Mouse (Mus musculus) kidney, embryonic 15.5 days (tissue): ENCODE data around the gene Gda. TPM values are rescaled to one million over a fixed set of nuclear protein-coding genes. Genes with fewer than 3 reads are reported as not detected.

Experiments
- ATAC-seq: fragments of 200-750 bp; cut with Nextera tagmentation; replicated peaks from 2 replicates; pipeline ENCODE4 v1.8.0; 2017; ENCODE audit warnings: moderate TSS enrichment; ENCODE audit not compliant: low FRiP score
- H3K27ac ChIP-seq: fragments of 300-500 bp; sonication (generic); 2 replicates; pipeline ENCODE4 v1.5.1; 2015; ENCODE audit warnings: mild to moderate bottlenecking, inconsistent platforms
- H3K27me3 ChIP-seq: fragments of 300-500 bp; sonication (generic); 2 replicates; pipeline ENCODE4 v1.6.1; 2015; ENCODE audit warnings: inconsistent platforms
- H3K36me3 ChIP-seq: fragments of 300-500 bp; sonication (generic); 2 replicates; pipeline ENCODE4 v1.6.1; 2015; ENCODE audit warnings: inconsistent platforms
- H3K4me1 ChIP-seq: fragments of 300-500 bp; sonication (generic); 2 replicates; pipeline ENCODE4 v1.6.1; 2015; ENCODE audit warnings: inconsistent platforms
- H3K4me2 ChIP-seq: fragments of 300-500 bp; sonication (generic); 2 replicates; pipeline ENCODE4 v1.6.1; 2015; ENCODE audit warnings: moderate library complexity, mild to moderate bottlenecking, inconsistent platforms
- H3K4me3 ChIP-seq: fragments of 300-500 bp; sonication (generic); replicated peaks from 2 replicates; pipeline ENCODE4 v1.5.1; 2015; ENCODE audit warnings: mild to moderate bottlenecking, inconsistent platforms
- H3K9ac ChIP-seq: fragments of 300-500 bp; sonication (generic); 2 replicates; pipeline ENCODE4 v1.6.1; 2015; ENCODE audit warnings: mild to moderate bottlenecking, inconsistent platforms
- H3K9me3 ChIP-seq: fragments of 300-500 bp; sonication (generic); replicated peaks from 2 replicates; pipeline ENCODE4 v1.6.1; 2016; ENCODE audit warnings: inconsistent platforms
- WGBS: fragments of 180-500 bp; shearing (Covaris S2); methylation state at CpG from one replicate; pipeline ENCODE4 v1.1.7; 2015; ENCODE audit warnings: mixed read lengths; 5-methylcytosine and 5-hydroxymethylcytosine counted together
- polyA plus RNA-seq: library from polyadenylated mRNA; unstranded; fragments of >200 nt; fragmentation: Nextera tagmentation; extraction: Ambion mirVana; gene quantifications from 2 replicates; pipeline ENCODE4 v1.2.1, GENCODE M21; 2015

Gene Gda
- polyA plus RNA-seq, 1 experiment from 2014 or later, result 0.17 TPM

DNA sequence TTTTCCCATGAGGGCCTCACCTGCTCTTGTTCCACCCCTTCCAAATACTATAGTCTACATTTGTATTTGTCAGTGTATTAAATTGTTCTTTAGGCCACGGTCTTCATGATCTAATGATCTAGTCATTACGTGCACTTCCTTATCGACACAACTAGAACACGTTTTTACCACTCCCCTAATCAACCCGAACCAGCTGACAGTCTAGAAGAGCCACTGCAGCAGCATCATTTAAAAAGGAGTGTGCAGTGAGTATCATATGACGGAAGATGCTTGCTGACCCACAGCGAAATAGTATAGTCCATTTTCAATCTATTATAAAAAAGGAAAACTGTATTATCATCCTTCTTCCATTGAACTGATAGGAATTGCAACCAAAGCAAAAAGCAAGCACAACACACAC is 82.3 kb downstream of the Gda start:
- 83% methylated on average over 7 of the region's 7 CpGs for WGBS

GRCm38 (mm10) chr19:21386842-21387241 is 86.4 kb downstream of the Gda start:
- no peak for ATAC-seq
- H3K4me2 ChIP-seq, result no peak overlapping the region
- no peaks in the 10 kb centered on the region for H3K9me3 ChIP-seq
- H3K36me3 ChIP-seq, result no peaks in the 10 kb centered on the region
- H3K4me1 ChIP-seq, result no peaks in the 10 kb centered on the region
- 46% methylated on average over 2 of the region's 2 CpGs for WGBS
- H3K4me3 ChIP-seq, result no peak overlapping the region
- no peaks in the 10 kb centered on the region for H3K27me3 ChIP-seq
- H3K27ac ChIP-seq, result no peak overlapping the region
- H3K9ac ChIP-seq, result no peak overlapping the region

More for the DNA sequence above, 82.3 kb downstream of the Gda start:
- Histone ChIP-seq H3K4me1 (no peaks in the 10 kb centered on the region), H3K9me3 (no peaks in the 10 kb centered on the region), H3K27me3 (no peaks in the 10 kb centered on the region), H3K27ac (no peak overlapping the region), H3K4me2 (no peak overlapping the region), H3K36me3 (no peaks in the 10 kb centered on the region), H3K4me3 (no peak overlapping the region), H3K9ac (no peak overlapping the region)
- no peak for ATAC-seq

DNA sequence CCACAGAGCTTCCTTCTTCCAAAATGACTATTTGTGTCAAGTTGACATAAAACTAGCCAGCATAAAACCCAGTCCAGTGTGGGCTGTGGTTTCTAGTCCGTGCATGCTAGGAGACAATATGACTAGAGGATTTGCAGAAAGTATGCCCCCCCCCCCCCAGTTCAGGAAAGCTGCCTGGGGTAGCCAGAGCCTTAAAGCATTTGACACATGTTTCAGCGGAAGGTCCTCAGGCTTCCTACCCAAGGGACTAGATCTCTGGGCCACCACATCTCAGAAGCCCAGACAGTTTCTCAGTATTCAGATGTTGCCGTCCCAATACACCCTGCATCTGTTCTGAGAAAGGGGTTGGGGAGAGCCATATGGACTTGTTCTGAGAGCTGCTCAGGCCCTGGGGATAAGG is 89.0 kb downstream of the Gda start:
- Histone ChIP-seq H3K9ac (no peak overlapping the region), H3K36me3 (no peaks in the 10 kb centered on the region), H3K27me3 (no peaks in the 10 kb centered on the region), H3K4me3 (no peak overlapping the region), H3K4me1 (no peaks in the 10 kb centered on the region), H3K4me2 (no peak overlapping the region), H3K27ac (no peak overlapping the region), H3K9me3 (no peaks in the 10 kb centered on the region)
- ATAC-seq, result no peak
- WGBS, result 73% methylated on average over 3 of the region's 3 CpGs

- ATAC-seq, result no peak
- WGBS, result 83% methylated on average over 6 of the region's 6 CpGs
- Histone ChIP-seq H3K27me3 (no peaks in the 10 kb centered on the region), H3K9ac (no peak overlapping the region), H3K9me3 (no peaks in the 10 kb centered on the region), H3K4me1 (no peaks in the 10 kb centered on the region), H3K4me3 (no peak overlapping the region), H3K4me2 (no peak overlapping the region), H3K27ac (no peak overlapping the region), H3K36me3 (no peaks in the 10 kb centered on the region)
Observed at GRCm38 (mm10) chr19:21383491-21384226, 89.6 kb downstream of the Gda start.

- Histone ChIP-seq H3K27me3 (no peaks in the 10 kb centered on the region), H3K4me3 (no peak overlapping the region), H3K27ac (no peak overlapping the region), H3K9ac (no peak overlapping the region), H3K36me3 (no peaks in the 10 kb centered on the region), H3K4me1 (no peaks in the 10 kb centered on the region), H3K4me2 (no peak overlapping the region), H3K9me3 (no peaks in the 10 kb centered on the region)
- no peak for ATAC-seq
- WGBS, result 67% methylated on average over 2 of the region's 2 CpGs
Observed at GRCm38 (mm10) chr19:21381696-21382095, 91.5 kb downstream of the Gda start.

DNA sequence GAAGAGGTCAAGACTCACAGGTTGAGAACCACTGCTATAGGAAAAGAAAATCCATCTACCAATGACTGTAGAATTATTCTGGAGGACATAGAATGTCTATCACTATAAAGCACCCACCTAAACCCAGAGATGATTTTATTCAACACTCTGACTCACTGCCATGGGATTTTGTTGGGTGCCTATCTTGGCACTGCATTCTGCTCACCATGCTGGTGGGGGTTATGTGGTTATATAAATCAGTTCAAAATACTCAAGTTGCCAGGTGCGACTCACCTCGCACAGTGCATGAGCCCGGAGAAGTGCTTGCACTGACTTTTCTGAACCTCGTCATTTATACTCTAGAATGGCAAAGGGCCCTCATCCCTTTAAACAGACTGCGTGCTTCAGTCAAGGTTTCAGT is 94.0 kb downstream of the Gda start:
- no peak overlapping the region for H3K4me3 ChIP-seq
- no peak for ATAC-seq
- H3K27ac ChIP-seq, result no peak overlapping the region
- H3K27me3 ChIP-seq, result no peaks in the 10 kb centered on the region
- H3K4me1 ChIP-seq, result no peaks in the 10 kb centered on the region
- no peak overlapping the region for H3K4me2 ChIP-seq
- H3K9ac ChIP-seq, result no peak overlapping the region
- WGBS, result 89% methylated on average over 5 of the region's 5 CpGs
- H3K9me3 ChIP-seq, result no peaks in the 10 kb centered on the region
- no peaks in the 10 kb centered on the region for H3K36me3 ChIP-seq

- Histone ChIP-seq H3K4me1 (no peaks in the 10 kb centered on the region), H3K4me3 (no peak overlapping the region), H3K9ac (no peak overlapping the region), H3K36me3 (no peaks in the 10 kb centered on the region), H3K9me3 (no peaks in the 10 kb centered on the region), H3K4me2 (no peak overlapping the region), H3K27me3 (no peaks in the 10 kb centered on the region), H3K27ac (no peak overlapping the region)
- no peak for ATAC-seq
- WGBS, result 88% methylated on average over 4 of the region's 4 CpGs
Observed at GRCm38 (mm10) chr19:21376445-21377218, 96.6 kb downstream of the Gda start.

DNA sequence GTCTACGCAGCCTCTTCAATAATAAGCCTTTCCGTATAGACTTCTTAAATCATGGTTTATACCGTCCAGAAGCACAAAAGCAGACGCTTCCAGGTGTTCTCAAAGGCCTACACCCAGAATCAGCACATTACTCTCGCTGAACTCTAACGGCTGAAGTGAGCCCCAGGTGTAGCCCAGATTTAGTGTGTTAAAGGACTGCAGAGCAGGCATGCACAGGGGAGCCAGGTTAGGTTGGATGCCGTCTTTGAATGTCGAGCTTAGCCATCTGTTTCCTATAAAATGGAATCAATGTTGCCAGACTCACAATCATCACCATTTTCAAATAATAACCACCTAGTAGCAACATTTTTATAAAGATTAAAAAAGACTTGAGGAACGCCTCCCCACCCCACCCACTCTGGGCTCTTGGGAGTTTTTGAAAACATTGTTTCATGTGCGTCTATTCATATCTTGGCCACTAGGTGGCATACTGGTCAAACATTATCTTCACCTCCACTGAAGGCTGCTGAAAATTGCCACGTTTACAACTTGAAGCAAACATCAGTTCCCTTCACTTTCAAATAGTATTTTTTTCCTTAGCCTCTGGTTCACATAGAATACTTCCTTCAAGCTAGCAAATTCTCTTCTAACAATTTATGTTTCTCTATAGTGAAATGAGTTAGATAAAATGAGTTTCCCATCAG is 100.0 kb downstream of the Gda start:
- ATAC-seq, result peak; percentile 73; the same call in 1 of the 2 replicates
- Histone ChIP-seq H3K4me2 (no peak overlapping the region), H3K4me3 (no peak overlapping the region), H3K27ac (no peak overlapping the region), H3K36me3 (no peaks in the 10 kb centered on the region), H3K27me3 (no peaks in the 10 kb centered on the region), H3K9ac (no peak overlapping the region), H3K9me3 (no peaks in the 10 kb centered on the region), H3K4me1 (no peaks in the 10 kb centered on the region)
- WGBS, result 50% methylated on average over 11 of the region's 11 CpGs

DNA sequence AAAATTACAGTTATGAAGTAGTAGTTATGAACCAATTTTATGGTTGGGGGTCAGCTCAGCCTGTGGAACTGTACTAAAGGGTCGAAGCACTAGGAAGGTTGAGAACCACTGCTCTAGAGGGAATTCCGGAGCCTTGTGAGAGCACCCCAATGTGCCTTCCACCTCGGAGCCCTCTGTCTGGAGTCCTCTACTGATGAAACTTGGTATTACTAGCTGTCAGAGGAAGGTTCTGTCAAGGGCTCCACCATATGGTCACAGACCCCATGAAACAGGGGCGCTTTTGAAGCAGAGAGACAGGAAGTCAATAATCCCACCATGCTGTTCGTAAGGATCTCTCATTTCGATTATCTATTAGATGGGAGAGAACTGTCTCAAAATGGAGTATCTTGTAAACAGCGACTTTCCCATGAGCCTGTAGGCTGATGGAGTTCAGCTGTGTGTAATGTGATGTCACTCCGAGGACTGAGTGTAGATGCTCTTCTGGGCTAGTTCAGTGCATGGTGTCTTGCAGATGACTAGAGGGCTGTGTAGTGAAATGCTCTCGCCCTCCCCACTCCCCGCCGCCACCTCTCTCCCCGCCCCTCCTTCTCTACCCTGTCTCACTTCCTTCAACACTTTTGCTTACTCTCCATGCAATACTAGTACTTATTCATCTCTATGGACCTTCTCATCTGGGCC is 100.7 kb downstream of the Gda start:
- H3K4me3 ChIP-seq, result no peak overlapping the region
- no peak overlapping the region for H3K9ac ChIP-seq
- H3K4me2 ChIP-seq, result no peak overlapping the region
- H3K9me3 ChIP-seq, result no peaks in the 10 kb centered on the region
- 0 out of 2 replicates have a peak, but pooled peaks have one; percentile 36 for ATAC-seq
- H3K36me3 ChIP-seq, result no peaks in the 10 kb centered on the region
- H3K27me3 ChIP-seq, result no peaks in the 10 kb centered on the region
- H3K27ac ChIP-seq, result no peak overlapping the region
- no peaks in the 10 kb centered on the region for H3K4me1 ChIP-seq
- WGBS, result 77% methylated on average over 12 of the region's 12 CpGs

- Histone ChIP-seq H3K4me1 (no peaks in the 10 kb centered on the region), H3K27me3 (no peaks in the 10 kb centered on the region), H3K4me2 (no peak overlapping the region), H3K36me3 (no peaks in the 10 kb centered on the region), H3K4me3 (no peak overlapping the region), H3K27ac (no peak overlapping the region), H3K9me3 (no peaks in the 10 kb centered on the region), H3K9ac (no peak overlapping the region)
- WGBS, result 50% methylated on average over 2 of the region's 2 CpGs
- no peak for ATAC-seq
Observed at GRCm38 (mm10) chr19:21371337-21371736, 101.9 kb downstream of the Gda start.

DNA sequence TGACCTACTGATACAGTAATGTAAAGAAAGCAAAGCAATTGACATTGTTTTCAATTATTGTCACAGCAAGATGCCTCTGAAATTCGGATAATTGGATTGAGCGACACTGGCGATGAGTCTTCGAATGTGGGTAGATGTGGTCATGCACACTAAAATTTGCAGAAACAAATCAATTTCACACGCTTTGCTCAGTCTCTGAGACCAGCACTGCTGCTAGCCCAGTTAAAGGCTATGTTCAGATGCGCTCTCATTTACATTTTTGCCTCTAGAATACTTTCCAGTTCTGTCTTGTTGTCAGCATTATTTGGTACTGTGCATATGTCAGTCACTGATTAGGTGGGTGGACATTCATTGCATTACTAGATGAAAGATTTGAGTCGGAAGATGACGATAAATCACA is 102.5 kb downstream of the Gda start:
- Histone ChIP-seq H3K27ac (no peak overlapping the region), H3K4me3 (no peak overlapping the region), H3K36me3 (no peaks in the 10 kb centered on the region), H3K9ac (no peak overlapping the region), H3K27me3 (no peaks in the 10 kb centered on the region), H3K4me1 (no peaks in the 10 kb centered on the region), H3K4me2 (no peak overlapping the region), H3K9me3 (no peaks in the 10 kb centered on the region)
- WGBS, result 89% methylated on average over 8 of the region's 8 CpGs
- ATAC-seq, result no peak

DNA sequence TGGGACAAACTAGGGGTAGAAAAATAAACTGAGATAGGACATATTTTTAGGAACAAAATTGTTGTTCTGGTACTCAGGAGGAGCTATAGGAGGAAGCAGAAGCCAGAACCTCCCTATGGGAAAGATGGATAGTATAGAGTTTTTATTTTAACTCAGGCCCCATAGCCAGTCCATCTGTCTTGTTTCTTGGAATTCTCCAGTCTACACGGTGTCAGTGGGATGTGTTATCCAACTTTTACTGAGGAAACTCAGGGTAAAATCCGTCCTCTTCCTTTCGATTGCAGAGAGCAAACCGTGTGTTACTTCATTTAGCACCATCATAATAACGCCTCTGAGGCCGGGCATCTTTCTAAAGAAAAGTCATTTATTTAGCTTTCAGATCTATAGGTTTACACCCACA is 104.1 kb downstream of the Gda start:
- no peaks in the 10 kb centered on the region for H3K27me3 ChIP-seq
- WGBS, result 91% methylated on average over 6 of the region's 6 CpGs
- ATAC-seq, result no peak
- H3K9me3 ChIP-seq, result no peaks in the 10 kb centered on the region
- no peak overlapping the region for H3K4me3 ChIP-seq
- no peak overlapping the region for H3K9ac ChIP-seq
- no peaks in the 10 kb centered on the region for H3K4me1 ChIP-seq
- no peaks in the 10 kb centered on the region for H3K36me3 ChIP-seq
- no peak overlapping the region for H3K4me2 ChIP-seq
- no peak overlapping the region for H3K27ac ChIP-seq
